Mouse (Mus musculus): ENCODE results near the gene Arl4d. TPM values are rescaled to one million over a fixed set of nuclear protein-coding genes. Genes with fewer than 3 reads are reported as not detected.

The Arl4d gene
- 11.1 and 18.4 TPM in 2 replicates for polyA plus RNA-seq (2012; ENCODE audit: low replicate concordance)

DNA sequence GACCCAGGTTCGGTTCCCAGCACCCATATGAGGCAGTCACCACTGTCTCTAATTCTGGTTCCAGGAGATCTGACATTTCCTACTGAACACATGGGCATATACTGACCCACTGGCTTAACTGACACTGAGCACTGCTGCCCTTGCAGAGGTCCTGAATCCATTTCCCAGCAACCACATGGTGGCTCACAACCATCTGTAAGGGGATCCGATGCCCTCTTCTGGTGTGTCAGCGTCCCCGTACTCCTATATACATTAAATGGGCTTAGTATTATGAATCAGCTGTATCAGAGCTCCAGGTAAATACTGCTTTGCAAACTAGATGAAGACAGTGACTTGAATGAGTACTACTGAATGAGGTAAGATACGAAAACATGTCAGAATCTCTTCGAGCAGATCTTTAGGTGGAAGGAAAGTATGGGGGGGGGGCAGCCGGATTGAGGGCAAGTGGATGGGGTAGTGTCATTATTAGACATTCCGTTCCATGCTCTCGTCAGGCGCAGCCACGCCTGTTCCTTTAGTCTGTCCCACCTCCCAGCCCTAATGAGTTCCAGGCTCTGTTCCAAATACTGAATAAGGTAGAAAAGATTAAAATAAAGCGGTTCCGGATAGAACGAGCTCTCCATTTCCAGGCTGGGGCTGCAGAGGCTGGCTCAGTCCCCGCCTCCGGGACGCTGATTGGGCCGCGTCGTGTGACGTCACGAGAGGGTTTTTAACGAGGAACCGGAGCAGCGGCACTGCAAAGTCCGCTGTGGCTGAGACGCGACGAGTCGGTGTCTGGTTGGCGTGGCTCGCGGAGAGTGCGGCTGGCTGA, at the start of gene Arl4d:
Arl4d (plus strand) TSS at position 717 of the 811 bp plus-strand sequence.

DNA sequence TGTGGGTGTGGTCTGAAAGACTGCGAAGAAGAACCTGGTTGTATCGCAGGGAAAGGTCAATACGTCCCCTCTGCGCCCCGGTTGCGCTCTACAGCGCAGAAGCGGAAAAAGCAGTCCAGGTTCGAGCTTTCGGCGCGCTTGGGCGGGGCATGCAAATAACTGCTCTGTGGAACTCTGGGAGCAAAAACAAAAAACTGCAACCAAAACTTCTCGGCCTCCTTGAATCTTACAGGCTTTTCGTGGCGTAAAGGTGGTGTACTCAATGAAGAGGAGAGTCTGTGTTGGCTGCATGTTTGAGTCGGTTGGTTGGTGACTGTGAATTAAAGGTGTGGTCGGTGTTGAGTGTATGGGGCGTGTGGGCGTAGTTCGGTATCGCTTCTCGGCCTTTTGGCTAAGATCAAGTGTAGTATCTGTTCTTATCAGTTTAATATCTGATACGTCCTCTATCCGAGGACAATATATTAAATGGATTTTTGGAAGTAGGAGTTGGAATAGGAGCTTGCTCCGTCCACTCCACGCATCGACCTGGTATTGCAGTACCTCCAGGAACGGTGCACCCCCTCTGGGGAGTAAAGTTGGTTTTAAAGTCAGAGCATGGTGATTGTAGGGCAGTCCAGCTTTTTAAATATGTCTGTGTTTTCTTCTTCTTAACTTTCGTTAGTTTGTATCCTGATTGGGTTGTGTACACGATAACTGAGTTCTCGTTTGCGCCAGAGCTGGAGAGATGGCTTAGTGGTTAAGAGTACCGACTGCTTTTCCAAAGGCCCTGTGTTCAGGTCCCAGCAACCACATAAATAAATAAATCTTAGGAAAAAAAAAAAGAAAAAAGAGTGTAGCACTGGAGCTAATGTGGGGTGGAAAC, 38.1 kb upstream of the Arl4d start, which contains the start of gene Rdm1:
Rdm1 (plus strand) TSS at position 201 of the 862 bp plus-strand sequence.

Other genes with a start within 250 kb of the Arl4d start
- 23.1 and 23.2 TPM in 2 replicates for gene Aarsd1, start 247.9 kb upstream of the Arl4d start, polyA plus RNA-seq (2012; ENCODE audit: low replicate concordance)
- gene Gm27029, start 240.7 kb upstream of the Arl4d start, polyA plus RNA-seq (2012; ENCODE audit: low replicate concordance) = 0.30 and 2.2 TPM in 2 replicates
- gene Rundc1, start 240.5 kb upstream of the Arl4d start, polyA plus RNA-seq (2012; ENCODE audit: low replicate concordance) = 9.5 and 10.3 TPM in 2 replicates
- 1.2 and 4.5 TPM in 2 replicates for gene Ptges3l, start 240.2 kb upstream of the Arl4d start, polyA plus RNA-seq (2012; ENCODE audit: low replicate concordance)
- gene Rpl27, start 223.2 kb upstream of the Arl4d start, polyA plus RNA-seq (2012; ENCODE audit: low replicate concordance) = 88.8 and 644 TPM in 2 replicates
- gene Ifi35, start 217.1 kb upstream of the Arl4d start, polyA plus RNA-seq (2012; ENCODE audit: low replicate concordance) = 53.8 and 61.8 TPM in 2 replicates
- gene Rnd2, start 200.5 kb upstream of the Arl4d start, polyA plus RNA-seq (2012; ENCODE audit: low replicate concordance) = 0.97 and 1.5 TPM in 2 replicates
- gene Vat1, start 199.3 kb upstream of the Arl4d start, polyA plus RNA-seq (2012; ENCODE audit: low replicate concordance) = 40.0 and 79.5 TPM in 2 replicates
- gene Brca1, start 113.6 kb upstream of the Arl4d start, polyA plus RNA-seq (2012; ENCODE audit: low replicate concordance) = 0.47 and 4.7 TPM in 2 replicates
- gene Nbr1, start 113.4 kb upstream of the Arl4d start, polyA plus RNA-seq (2012; ENCODE audit: low replicate concordance) = 70.1 and 109 TPM in 2 replicates
- 5.0 and 16.6 TPM in 2 replicates for gene Tmem106a, start 83.3 kb upstream of the Arl4d start, polyA plus RNA-seq (2012; ENCODE audit: low replicate concordance)
- not detected in 2 replicates for gene Gm11634, start 66.3 kb upstream of the Arl4d start, polyA plus RNA-seq (2012; ENCODE audit: low replicate concordance)
- gene Rdm1, start 38.3 kb upstream of the Arl4d start, polyA plus RNA-seq (2012; ENCODE audit: low replicate concordance) = 13.2 and 18.2 TPM in 2 replicates
- gene Dhx8, start 67.4 kb downstream of the Arl4d start, polyA plus RNA-seq (2012; ENCODE audit: low replicate concordance) = 12.2 and 15.7 TPM in 2 replicates
- 0.19 and 0.66 TPM in 2 replicates for gene Etv4, start 119.8 kb downstream of the Arl4d start, polyA plus RNA-seq (2012; ENCODE audit: low replicate concordance)
- not detected in 2 replicates for gene Meox1, start 228.8 kb downstream of the Arl4d start, polyA plus RNA-seq (2012; ENCODE audit: low replicate concordance)